Mouse (Mus musculus) left cerebral cortex, adult 8-10 months (tissue): ENCODE measurements around the gene Fam102b. TPM values are rescaled to one million over a fixed set of nuclear protein-coding genes. Genes with fewer than 3 reads are reported as not detected.

Experiments
- DNase-seq, 2 experiments: peaks; one replicate each; pipeline ENCODE4 v3.0.0; 2022; ENCODE audit warnings: low spot score in 2 of 2
- total RNA-seq, 4 experiments: library from RNA; stranded (reverse); gene quantifications; 2 replicates each; pipeline ENCODE4 v1.2.4; 2022

Fam102b gene
- total RNA-seq, 4 experiments from 2014 or later: 39.1 to 42.0 (median 40.4) TPM

DNA sequence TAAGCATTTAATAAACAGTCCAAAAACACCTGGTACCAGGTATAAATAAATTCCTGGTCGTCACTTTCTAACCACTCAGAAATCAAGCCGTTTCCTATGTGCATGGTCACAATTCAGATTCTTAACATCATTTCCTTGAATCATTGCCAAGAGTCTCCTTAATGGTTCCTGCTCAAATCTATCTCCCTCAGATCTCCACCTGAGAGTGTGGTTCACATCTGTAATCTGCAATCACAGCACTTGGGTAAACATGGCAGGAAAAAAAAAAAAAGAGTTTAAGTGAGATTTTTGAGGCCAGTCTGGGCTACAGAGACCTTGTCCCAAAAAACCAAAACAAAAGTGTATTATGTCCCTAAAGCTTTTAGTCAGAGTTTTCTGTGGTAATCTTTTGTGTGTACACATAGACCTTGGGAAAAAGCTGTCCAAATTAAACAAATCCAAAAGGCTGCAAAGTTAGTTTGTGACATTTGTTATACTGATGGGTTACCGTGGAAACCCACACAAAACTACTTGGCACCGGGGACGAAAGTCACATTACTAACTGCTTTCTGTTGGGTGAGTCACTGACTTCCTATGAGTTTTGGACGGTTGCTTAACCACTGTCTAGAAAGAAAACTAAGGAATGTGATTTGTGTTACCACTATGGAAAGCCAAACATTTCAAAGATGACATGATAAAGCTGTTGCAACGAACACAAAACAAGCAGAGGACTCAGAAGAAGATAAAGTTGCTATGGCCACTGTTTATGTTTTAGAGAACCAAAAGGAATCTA, 16.7 kb downstream of the Fam102b start:
- no peak for DNase-seq

DNA sequence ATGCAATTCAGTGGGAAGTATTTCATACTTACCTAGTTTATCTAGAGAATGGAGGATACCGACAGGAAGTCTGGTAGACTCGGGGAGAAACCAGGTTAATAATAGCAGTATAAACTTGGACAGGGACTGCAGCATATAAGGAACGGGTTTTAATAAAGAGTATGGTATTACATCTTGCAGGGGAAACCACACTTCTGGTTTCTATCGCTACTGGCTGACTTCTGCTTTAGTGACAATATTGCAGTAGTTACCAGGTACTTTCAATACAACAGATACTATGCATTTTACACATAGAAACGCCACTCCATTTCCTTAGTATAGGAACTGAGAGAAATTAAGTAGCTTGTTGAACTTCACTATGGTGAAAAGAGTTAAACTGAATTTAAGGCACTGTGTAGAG, 19.2 kb downstream of the Fam102b start:
- no peak for DNase-seq

DNA sequence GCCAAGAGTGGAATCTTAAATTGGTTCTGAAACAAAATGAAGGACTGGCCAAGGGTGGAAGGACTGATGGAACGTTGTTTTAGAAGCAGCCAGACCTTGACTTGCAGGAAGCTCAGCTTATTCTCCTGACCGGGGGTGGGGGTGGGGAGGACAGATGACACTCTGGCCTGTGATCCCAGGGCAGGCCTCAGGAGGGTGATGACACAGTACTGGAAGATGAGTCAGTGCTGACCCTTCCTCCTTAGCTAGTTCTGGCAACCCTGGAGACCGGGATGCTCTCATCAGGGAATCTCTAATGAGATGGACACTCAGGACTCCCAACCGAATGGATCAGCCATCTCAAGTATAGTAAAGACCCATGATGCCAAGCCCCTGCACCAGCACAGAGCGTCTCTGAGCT, 21.6 kb downstream of the Fam102b start:
- DNase-seq: no peak

DNA sequence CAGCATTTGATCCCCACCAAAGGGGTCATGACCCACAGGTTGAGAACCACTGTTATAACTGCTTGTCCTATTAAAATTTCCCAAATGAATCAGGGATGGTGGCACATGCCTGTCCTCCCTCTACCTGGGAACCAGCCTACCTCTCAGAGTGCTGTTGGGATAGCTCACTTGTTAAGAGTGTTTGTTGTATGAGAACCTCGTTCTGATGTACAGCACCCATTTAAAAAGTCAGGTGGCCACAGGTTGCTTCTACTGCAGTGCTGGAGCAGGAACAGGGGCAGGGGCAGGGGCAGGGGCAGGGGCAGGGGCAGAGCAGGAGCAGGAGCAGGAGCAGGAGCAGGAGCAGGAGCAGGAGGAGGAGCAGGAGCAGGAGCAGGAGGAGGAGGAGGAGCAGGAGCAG, 28.2 kb downstream of the Fam102b start:
- no peak for DNase-seq

DNA sequence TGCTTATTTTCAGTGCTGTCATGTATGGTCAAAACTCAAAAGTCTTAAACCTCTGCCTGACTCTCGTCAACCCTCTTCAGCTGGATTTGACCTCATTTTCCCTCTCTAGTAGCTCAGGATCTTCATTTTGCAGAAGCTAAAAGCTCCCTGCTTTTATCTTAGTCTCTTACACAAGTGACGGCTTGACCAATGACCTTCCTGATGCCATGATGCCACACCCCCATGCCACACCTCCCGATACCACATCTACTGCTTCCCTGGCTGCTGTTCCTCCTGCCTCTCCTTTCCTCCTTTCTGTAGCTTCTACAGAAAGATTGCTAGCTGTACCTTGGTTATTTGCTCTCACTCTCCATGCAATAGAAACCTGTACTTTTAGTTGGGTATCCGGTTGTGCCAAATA, 29.6 kb downstream of the Fam102b start:
- DNase-seq: no peak

DNA sequence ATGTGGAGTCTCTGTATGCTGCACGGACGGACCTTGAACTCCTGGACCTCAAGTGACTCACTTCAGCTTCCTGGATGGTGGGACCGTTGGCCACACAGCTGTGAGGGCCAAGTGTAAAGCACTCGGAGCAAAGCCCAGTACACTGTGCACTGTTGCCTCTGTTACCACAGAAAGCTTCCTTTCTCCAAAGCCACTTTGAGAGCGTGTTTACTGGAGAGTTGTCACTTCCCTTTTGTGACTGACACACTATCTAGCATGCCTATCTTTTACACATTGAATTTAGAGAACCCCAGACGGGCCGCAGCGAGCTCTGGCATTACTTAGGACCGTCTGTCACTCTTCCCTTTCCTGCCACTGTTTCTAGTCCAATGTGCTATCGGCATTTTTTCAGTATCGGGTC, 30.1 kb downstream of the Fam102b start:
- DNase-seq: no peak

DNA sequence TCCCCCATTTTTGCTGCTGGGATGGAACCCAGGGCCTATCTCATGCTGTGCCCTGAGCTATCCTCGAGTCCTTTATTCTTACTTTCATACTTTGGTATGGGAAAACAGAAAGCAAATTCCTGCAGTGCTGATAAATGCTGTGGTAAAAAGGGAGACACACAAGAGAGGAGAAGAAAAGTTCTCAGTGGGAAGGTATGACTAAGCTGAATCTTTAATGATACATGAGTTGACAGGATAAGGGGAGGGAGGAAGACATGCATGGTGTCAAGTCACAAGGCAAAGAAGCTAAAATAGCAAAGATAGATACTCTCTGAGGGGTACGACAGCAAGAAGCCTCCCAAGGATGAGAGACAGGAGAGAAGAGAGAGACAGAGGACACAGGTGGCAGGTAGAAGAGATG, 32.0 kb downstream of the Fam102b start:
- DNase-seq: no peak

DNA sequence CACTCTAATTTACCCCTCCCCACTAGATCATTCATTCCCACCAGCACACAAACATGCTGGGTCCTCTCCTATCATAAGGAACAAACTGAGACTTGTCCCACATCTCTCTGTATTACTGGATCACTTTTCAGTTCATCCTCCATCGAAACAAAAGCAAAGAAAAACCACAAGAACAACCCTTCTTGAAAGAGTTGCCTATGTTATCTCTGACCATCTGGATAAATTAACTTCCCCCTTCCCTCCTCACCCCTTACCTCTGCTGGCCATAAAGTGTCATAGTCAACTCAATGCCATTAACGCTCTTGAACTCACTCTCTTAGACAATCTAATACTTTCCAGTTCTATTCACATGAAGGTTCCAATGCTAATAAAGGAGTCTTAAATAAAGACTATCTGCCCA, 32.9 kb downstream of the Fam102b start:
- DNase-seq: no peak

DNA sequence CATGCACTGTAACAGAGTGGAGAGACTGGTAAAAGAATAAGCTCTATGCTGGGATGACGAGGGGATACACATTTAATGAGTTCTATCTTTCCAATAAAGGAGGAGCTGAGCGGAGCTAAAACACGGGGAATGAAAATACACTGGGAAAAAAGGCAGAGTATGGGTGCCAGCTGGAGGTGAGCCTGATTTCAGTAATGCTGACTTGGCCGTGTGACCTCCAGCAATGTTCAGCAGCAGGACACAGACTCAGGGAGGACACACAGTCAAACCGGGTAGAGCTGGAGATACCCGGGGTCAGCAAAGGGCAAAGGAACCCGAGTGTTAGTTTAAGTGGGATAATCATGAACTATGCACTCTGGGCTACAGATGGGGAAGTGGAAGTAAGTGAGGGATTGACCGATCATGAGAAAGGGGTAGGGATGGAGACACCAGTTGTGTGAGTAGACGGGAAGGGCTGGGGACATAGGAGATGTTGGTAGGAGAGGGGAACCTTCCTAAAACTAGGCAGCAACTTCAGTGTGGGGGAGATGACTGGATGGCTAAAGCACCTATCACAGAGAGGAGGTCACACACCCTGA, 37.3 kb downstream of the Fam102b start:
- DNase-seq: no peak

DNA sequence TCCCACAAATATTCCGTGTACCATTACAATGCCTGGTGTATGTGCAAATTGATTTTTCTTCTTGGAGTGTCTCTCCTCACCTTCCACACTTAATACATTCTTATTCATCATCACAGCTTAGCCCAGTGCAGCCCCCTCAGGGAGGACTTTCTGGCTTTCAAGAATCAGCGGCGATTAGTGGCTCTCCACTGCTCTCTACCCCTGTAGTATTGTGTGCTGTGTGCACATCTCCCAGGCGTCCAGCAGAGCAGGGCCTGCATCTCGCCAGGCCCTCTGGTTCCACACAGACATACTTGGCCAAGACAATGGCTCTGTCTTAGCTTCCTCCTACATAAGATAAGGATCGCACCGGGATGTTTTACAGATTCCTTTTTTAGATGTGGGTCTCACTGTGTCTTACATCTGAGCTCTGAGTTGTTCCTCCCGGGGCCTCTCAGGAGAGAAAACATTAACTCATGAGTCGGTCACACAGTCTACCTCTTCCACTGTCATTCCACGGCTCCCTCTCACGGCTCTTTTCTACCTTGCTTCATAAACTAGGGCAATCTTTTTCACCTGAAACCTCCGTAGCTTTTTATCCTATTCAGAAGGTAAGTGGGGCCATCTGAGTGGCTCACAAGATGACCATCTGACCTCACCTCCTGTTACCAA, 40.3 kb downstream of the Fam102b start:
- no peak for DNase-seq

DNA sequence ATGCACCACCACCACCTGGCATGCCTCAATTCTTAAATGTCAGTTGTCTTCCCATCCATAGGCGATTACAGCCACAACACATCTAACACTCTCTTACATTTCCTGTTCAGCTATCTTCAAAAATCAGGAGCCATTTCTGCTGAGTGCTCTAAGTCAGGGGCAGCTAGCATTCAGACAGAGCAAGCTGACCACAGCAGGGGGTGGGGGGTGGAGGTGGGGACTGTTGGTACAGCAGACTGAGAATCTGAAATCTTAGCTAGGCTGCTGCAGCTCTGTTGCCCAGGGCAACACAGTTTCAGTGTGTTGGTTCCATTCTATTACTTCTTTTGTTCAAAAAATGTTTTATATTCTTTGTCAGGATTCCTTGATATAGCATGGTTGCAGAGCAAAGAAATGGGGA, 40.9 kb downstream of the Fam102b start:
- no peak for DNase-seq

DNA sequence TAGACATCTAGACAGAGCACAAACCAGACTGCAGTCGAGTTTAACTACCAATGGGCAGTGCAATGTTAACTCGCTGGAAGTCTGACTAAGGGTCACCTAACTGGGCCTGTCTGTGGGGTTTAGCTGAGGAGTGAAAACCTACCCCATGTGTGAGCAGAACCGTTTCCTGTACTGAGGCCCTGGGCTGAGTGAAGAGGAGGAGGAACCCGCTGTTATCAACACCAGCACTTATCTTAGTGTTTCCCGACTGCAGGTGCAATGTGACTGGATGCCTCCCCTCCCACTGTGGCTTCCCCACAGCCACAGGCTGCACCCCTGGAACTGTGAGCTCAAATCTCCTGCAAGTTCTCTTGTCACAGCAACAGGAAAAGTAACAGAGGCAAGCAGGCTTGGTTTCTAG, 43.4 kb downstream of the Fam102b start:
- DNase-seq: no peak

DNA sequence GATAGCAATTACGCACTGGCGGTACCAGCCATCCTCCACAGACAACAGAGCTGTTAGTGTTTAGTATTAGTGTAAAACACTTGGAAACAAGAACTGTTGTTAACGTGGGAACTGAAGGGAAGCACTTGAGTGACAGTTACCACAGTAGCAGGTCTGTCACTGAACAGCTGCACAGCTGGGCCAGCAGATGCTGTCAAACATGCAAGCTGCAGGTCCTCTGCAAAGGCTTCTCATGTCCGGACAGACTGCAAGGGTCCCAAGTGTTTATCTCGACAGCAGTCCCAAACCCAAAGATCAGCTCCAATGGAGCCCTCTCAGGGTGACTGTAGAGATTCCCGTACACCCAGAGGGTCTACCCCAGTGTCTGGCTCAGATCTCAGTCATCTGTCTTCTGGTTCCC, 45.5 kb downstream of the Fam102b start:
- DNase-seq: no peak

DNA sequence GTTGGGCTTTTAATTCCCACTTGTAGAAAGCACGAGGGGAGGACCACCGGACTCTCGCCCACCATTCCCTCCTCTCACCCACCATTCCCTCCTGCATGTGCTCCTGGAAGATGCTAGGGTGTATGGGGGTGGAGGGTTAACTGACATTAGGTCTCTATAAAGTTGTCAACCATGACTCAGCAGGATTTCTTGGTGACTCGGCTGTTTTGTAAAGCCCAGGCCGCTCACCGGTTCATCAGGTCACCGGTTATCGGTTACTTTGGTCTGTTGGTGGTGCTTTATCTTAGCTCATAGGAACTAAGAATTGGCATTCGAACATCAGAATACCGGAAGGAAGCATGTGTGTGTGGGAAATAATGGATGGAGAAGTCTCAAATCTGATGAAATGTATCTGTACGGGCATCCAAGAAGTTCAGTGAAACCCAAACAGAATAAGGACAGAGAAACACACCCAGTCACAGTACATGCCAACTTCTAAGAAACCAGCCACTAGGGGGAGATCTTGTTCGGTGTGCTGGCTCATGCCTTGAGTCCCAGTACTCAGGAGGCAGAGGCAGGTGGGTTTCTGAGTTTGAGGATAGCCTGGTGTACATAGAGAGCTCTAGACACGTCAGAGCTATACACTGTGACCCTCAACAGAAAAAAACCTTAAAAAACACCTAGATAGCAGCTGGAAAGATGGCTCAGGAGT, 49.9 kb downstream of the Fam102b start:
- DNase-seq: no peak

DNA sequence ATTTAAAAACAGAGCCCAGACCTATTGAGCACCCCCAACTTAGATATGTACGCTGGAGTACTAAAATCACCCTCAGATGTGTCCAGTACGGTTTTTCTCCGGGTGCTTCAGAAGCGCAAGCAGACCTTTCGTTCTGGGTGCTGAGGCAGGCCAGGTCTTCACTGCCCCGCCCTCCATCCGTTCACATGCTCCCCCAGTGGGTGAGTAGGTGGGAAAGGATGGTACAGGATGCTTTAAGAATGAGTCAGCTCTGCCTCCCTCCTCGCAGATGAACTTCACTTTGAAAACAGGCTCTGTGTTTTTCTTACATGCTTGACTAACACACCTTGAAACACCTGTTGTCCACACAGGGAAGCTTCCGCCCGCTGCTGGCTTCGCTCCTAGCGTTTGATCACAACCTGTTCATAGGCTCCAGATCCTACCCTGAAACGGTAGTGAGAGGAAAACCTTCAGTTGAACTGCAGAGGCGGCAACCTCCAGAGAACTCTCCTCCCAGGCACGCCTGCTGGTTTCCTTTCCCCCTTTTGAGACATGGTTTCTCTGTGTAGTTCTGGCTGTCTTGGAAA, 52.4 kb downstream of the Fam102b start:
- DNase-seq: peak in 1 of 2 experiments; percentile 24

DNA sequence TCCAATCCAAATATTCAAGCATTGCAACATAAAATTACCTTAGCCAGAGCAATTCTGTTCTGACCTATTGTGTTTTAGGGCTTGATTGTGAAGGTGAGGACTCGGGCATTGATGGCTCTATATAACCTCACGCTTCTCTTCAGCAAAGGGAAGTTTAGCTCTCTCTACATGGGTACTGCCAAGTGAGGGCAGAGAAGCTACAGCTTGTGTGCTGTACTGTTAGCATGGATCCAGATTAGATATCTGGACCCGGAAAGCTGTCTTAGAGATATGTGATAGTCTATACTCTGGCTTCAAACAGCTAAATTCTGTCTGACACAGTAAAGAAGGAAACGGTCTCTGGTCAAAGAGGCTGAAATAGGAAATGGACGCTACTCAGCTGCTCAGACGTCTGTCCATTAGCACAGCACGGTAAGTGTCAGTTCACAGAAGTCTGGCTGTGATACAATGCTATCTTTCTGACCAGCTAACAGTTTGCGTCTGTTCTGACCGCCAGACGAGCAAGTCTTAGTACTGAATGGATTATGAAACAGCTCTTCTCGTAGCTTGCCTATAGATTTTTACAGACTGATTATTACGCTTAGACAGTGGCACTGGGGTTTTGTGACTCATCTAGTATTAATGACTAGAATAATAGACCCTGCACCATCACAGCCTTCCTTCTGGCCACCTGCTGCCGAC, 53.3 kb downstream of the Fam102b start:
- no peak for DNase-seq

DNA sequence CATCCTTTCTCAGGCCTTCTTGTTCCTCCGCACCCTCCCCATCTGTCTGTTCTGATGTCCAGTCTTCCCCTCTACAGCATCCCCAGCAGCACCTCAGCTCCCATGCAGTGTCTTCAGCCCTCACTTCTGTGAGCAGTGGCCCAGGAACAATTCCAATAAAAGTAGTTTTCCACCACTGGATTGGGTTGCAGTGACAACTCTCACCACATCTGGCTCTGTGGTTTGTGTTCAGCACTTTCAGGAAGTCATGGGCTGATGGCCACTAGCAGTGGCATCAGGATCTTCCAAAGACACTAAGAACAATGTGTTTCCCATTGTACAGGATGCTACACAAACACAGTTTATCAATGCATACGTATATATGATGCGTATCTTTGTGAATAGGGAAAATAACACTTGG, 61.4 kb downstream of the Fam102b start:
- no peak for DNase-seq

DNA sequence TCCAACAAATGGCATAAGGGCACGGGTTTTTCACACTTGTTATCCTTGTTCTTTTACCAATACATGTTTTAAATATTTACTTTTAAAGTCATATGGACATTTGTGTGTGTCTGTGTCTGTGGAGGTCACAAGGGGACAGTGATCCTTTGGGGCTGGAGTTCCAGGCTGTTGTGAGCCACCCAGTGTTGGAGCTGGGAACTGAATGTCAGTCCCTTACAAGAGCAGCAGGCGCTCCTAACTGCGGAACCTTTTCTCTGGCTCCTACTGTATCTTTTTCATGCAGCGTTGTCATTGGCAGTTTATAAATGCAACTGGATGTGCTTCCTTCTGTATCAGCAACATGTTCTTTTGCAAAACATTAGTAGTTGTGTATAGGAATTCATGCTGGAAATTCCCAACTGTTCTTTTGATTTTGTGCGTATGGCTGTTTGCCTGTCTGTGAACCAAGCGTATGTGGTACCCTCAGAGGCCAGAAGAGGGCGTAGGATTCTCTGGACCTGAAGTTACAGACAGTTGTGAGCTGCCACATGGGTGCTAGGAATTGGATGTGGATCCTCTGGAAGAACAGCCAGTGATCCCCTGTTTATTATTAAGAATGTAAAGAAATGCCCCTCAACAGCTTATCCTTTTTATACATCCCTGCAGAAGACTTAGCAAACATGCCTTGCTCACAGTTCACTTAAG, 62.9 kb downstream of the Fam102b start:
- DNase-seq: no peak

DNA sequence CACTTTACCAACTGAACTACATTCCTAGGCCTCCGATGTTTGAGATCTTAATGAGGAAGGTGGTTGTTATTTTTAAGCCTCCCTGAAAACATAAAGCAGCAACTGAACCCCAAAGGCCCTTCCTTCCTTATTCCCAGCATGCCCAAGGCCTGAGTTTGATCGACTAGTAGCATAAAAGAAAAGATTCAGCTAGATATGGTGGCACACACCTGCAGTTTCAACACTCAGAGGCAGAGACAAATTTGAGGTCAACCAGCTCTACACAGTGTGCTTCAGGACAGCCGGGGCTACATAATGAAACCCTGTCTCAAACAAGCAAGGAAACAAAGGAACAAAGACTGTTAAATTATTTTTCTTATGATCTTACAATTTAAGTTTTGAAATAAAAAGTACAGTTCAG, 63.6 kb downstream of the Fam102b start:
- DNase-seq: no peak

DNA sequence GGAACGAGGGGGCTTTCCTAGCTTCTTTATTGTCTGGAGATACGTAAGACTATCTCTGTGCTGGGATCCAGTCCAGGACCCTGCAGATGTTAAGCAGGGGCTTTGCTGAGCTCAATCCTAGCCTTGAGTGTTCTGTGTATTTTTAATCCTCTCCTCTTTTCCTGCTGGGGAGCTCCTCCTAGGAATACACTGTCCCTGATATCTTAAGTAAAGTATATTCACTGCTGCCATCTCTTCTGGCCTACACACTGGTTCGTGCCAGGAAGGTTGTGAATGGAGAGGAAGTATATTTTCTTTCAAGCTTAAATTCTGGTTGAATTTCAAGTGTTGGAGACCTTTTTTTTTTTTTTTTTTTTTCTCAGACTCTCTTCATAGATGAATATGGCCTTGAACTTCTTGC, 64.1 kb downstream of the Fam102b start:
- DNase-seq: no peak

DNA sequence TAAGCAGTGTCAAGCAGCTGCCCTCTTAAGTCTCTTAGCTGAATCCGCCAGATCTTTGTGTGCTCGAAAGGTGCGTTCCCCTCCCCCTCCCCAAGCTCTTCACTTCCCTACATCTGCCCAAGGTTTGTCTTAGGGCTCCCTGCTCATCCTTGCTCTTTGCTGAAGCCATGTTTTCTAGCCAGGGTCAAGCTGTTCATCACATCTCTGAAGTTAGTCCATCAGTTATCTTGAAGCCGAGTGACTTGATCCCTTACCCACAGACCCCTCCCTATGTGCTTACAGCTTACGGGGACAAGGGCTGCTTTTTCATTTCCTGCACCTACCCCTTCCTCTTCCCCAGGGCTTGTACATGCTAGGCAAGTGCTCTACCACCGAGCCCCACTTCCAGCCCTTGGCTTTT, 65.8 kb downstream of the Fam102b start:
- DNase-seq: no peak
